In genomic region chr4:54774717-54775116, GRCm38 (mm10) we compare ENCODE assay signal across 17 mouse cellular contexts.
DNase-seq lines count a peak whose midpoint lies in the region; ATAC-seq lines count a peak whose summit lies in the region.
"Had no signal": no experiment of that assay in that cellular context is flagged by ENCODE, and none has a peak within 500 bp of the region (broad histone marks: within the 10 kb centered on the region; RNA-seq: fewer than 3 reads in every experiment).

No protein-coding gene starts in this region.

- no peak overlapping the region for H3K4me2 ChIP-seq in forebrain, embryonic 16.5 days (ENCODE audit: low read length)
- no peak overlapping the region for H3K4me2 ChIP-seq in forebrain, embryonic 11.5 days (ENCODE audit: low read depth, low read length, severe bottlenecking)
- H3K4me2 ChIP-seq: embryonic facial prominence, embryonic 13.5 days; embryonic facial prominence, embryonic 15.5 days had no signal

- H3K9me3 ChIP-seq in forebrain, embryonic 16.5 days (ENCODE audit: control insufficient read depth, low read length), result no peaks in the 10 kb centered on the region
- no peaks in the 10 kb centered on the region for H3K9me3 ChIP-seq in forebrain, embryonic 11.5 days (ENCODE audit: control insufficient read depth, low read length)
- H3K9me3 ChIP-seq: embryonic facial prominence, embryonic 13.5 days; embryonic facial prominence, embryonic 15.5 days; forebrain, embryonic 10.5 days had no signal

- H3K4me3 ChIP-seq in forebrain, embryonic 16.5 days (replicated peaks; ENCODE audit: low read length), result no peak overlapping the region
- H3K4me3 ChIP-seq in forebrain, embryonic 11.5 days (ENCODE audit: low read depth, low read length), result no peak overlapping the region
- H3K4me3 ChIP-seq: embryonic facial prominence, embryonic 13.5 days; embryonic facial prominence, embryonic 15.5 days; erythroblast, embryonic 14.5 days; forebrain, embryonic 10.5 days had no signal

- H3K36me3 ChIP-seq in forebrain, embryonic 16.5 days (ENCODE audit: control insufficient read depth, insufficient read depth), result no peaks in the 10 kb centered on the region
- H3K36me3 ChIP-seq in forebrain, embryonic 11.5 days (ENCODE audit: control insufficient read depth, insufficient read depth, low read length), result no peaks in the 10 kb centered on the region
- H3K36me3 ChIP-seq: embryonic facial prominence, embryonic 13.5 days; embryonic facial prominence, embryonic 15.5 days; forebrain, embryonic 10.5 days had no signal

- H3K27me3 ChIP-seq in forebrain, embryonic 16.5 days (replicated peaks; ENCODE audit: control insufficient read depth, insufficient read depth, low read length), result no peaks in the 10 kb centered on the region
- no peaks in the 10 kb centered on the region for H3K27me3 ChIP-seq in forebrain, embryonic 11.5 days (ENCODE audit: control insufficient read depth, insufficient read depth, low read length)
- H3K27me3 ChIP-seq: embryonic facial prominence, embryonic 13.5 days; embryonic facial prominence, embryonic 15.5 days had no signal

- no peak overlapping the region for H3K9ac ChIP-seq in forebrain, embryonic 16.5 days (replicated peaks; ENCODE audit: low read depth, low read length)
- H3K9ac ChIP-seq in forebrain, embryonic 11.5 days (ENCODE audit: low read length), result no peak overlapping the region
- H3K9ac ChIP-seq: embryonic facial prominence, embryonic 13.5 days; embryonic facial prominence, embryonic 15.5 days had no signal

- H3K4me1 ChIP-seq in forebrain, embryonic 16.5 days (replicated peaks; ENCODE audit: control insufficient read depth, insufficient read depth, low read length), result no peaks in the 10 kb centered on the region
- H3K4me1 ChIP-seq in forebrain, embryonic 11.5 days (replicated peaks; ENCODE audit: control insufficient read depth, insufficient read depth, low read length), result no peaks in the 10 kb centered on the region
- H3K4me1 ChIP-seq: embryonic facial prominence, embryonic 13.5 days; embryonic facial prominence, embryonic 15.5 days had no signal

- no peak for DNase-seq in forebrain, embryonic 11.5 days (ENCODE audit: low spot score)
- no peak for DNase-seq in frontal cortex, postnatal 25 days (ENCODE audit: low spot score in 2 of 2)
- no peak for DNase-seq in lung, postnatal 4 days
- DNase-seq: adrenal gland, adult 2 months; adrenal gland, postnatal 10 days; adrenal gland, postnatal 25 days; cerebellum, adult 11 months; cerebellum, adult 18-20 months; cerebellum, adult 8-10 months; cerebellum, adult 9-11 months; embryo, embryonic 11 days had no signal

- peak overlapping the region; percentile 10 for H3K27ac ChIP-seq in forebrain, embryonic 16.5 days (ENCODE audit: low read length)
- no peak overlapping the region for H3K27ac ChIP-seq in forebrain, embryonic 11.5 days (ENCODE audit: low read depth, low read length)
- H3K27ac ChIP-seq: embryonic facial prominence, embryonic 13.5 days; embryonic facial prominence, embryonic 15.5 days; forebrain, embryonic 10.5 days had no signal

- ATAC-seq in forebrain, embryonic 16.5 days, result peak; percentile 55
- no peak for ATAC-seq in forebrain, embryonic 11.5 days (replicated peaks; ENCODE audit: low FRiP score)
- peak; percentile 64 for ATAC-seq in frontal cortex, adult (ENCODE audit: low TSS enrichment)
